Mouse (Mus musculus): ENCODE measurements around the gene H2afy. TPM values are rescaled to one million over a fixed set of nuclear protein-coding genes. Genes with fewer than 3 reads are reported as not detected.

Gene H2afy
- polyA plus RNA-seq, 1 experiment = 93.3 TPM

DNA sequence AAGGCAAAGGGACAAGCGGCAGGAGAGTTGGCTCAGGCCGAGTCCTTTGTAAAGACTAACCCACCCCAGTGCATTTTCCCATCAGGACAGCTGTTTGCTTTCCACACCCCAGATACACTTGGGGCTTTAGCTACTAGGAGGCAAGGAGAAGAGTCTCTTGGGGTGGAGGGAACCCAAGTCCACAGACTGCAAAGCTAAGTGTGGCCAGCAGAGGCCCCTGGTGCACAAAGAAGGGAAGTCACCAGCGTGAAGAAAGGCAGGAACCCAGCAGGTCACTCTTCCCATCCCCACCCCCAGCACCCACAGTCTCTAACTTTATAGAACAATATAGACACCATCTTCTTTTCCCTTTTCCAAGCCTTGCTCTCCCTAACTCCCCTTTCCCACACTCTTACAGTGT lies 9.4 kb upstream of the H2afy start:
- H3K4me1 ChIP-seq (ENCODE audit: control insufficient read depth, insufficient read depth, insufficient read length, low read length) = peaks cover 2% of the 10 kb centered on the region; the same call in 1 of the 2 replicates
- H3K27ac ChIP-seq (ENCODE audit: insufficient read depth, low read depth, low read length) = no peak overlapping the region
- H3K36me3 ChIP-seq (ENCODE audit: control insufficient read depth, insufficient read depth, low read length) = no peaks in the 10 kb centered on the region
- no peak overlapping the region for H3K4me3 ChIP-seq (ENCODE audit: low read depth, low read length)
- 49% methylated on average over 3 of the region's 3 CpGs for WGBS
- TF ChIP-seq CTCF (IDR thresholded peaks at IDR 0.05; ENCODE audit: extremely low read depth, insufficient read length, insufficient replicate concordance, low read depth, low read length) = peak; percentile 49; the same call in 1 of the 2 replicates
- TF ChIP-seq POLR2A (IDR thresholded peaks at IDR 0.05; ENCODE audit: low read depth, low read length) = no peak
- H3K27me3 ChIP-seq (ENCODE audit: control insufficient read depth, insufficient read depth, low read length) = no peaks in the 10 kb centered on the region

GRCm38 (mm10) chr13:56144021-56144420 lies 7.9 kb upstream of the H2afy start:
- WGBS = 78% methylated on average over 2 of the region's 2 CpGs
- no peak overlapping the region for H3K4me3 ChIP-seq (ENCODE audit: low read depth, low read length)
- H3K27ac ChIP-seq (ENCODE audit: insufficient read depth, low read depth, low read length) = no peak overlapping the region
- TF ChIP-seq CTCF (IDR thresholded peaks at IDR 0.05; ENCODE audit: extremely low read depth, insufficient read length, insufficient replicate concordance, low read depth, low read length) (no peak), POLR2A (IDR thresholded peaks at IDR 0.05; ENCODE audit: low read depth, low read length) (no peak)
- no peaks in the 10 kb centered on the region; the same call in 1 of the 2 replicates for H3K4me1 ChIP-seq (ENCODE audit: control insufficient read depth, insufficient read depth, insufficient read length, low read length)
- H3K36me3 ChIP-seq (ENCODE audit: control insufficient read depth, insufficient read depth, low read length) = no peaks in the 10 kb centered on the region
- no peaks in the 10 kb centered on the region for H3K27me3 ChIP-seq (ENCODE audit: control insufficient read depth, insufficient read depth, low read length)

GRCm38 (mm10) chr13:56143151-56143513 lies 7.0 kb upstream of the H2afy start:
- H3K4me3 ChIP-seq (ENCODE audit: low read depth, low read length) = no peak overlapping the region
- no peaks in the 10 kb centered on the region for H3K27me3 ChIP-seq (ENCODE audit: control insufficient read depth, insufficient read depth, low read length)
- H3K36me3 ChIP-seq (ENCODE audit: control insufficient read depth, insufficient read depth, low read length) = no peaks in the 10 kb centered on the region
- no peaks in the 10 kb centered on the region; the same call in 1 of the 2 replicates for H3K4me1 ChIP-seq (ENCODE audit: control insufficient read depth, insufficient read depth, insufficient read length, low read length)
- WGBS = 54% methylated on average over 7 of the region's 7 CpGs
- TF ChIP-seq CTCF (IDR thresholded peaks at IDR 0.05; ENCODE audit: extremely low read depth, insufficient read length, insufficient replicate concordance, low read depth, low read length) (no peak), POLR2A (IDR thresholded peaks at IDR 0.05; ENCODE audit: low read depth, low read length) (no peak)
- no peak overlapping the region for H3K27ac ChIP-seq (ENCODE audit: insufficient read depth, low read depth, low read length)

DNA sequence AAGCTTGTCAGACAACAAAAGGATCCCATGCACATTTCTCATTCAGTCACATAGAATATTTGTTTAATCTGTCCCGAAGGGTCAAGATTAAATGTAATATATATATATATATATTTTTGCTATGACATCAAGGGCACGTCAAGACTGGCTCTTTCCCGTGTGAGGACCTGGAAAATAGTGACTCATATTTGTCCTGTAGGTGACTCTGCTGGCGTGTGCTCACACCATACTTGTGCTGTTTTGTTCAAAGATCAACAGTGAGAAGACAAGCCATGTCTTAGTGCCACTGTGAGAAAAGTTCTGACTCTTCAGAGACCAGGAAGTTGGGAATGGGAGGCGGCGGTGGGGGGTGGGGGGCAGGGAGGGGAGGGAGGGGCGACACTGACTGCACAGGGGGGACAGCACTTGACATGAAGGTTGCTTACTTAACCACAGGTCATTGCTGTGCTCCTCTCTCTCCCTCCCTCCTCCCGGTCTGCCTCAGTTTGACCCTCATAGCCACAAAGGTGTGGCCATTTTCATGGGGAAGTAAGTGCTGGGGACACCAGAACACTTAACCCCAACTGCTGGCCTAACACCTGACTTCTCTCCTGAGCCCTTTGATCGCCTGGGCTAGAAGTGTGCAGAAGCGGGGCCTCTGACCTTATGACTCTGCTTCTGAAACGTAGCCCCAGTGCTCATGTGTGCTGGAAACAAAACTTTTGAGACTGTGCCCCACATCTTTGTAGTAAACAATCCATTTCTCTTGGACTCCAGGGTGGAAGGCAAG lies 6.4 kb upstream of the H2afy start:
- no peaks in the 10 kb centered on the region; the same call in 1 of the 2 replicates for H3K4me1 ChIP-seq (ENCODE audit: control insufficient read depth, insufficient read depth, insufficient read length, low read length)
- no peaks in the 10 kb centered on the region for H3K36me3 ChIP-seq (ENCODE audit: control insufficient read depth, insufficient read depth, low read length)
- WGBS = 42% methylated on average over 11 of the region's 11 CpGs
- no peak overlapping the region for H3K4me3 ChIP-seq (ENCODE audit: low read depth, low read length)
- H3K27ac ChIP-seq (ENCODE audit: insufficient read depth, low read depth, low read length) = no peak overlapping the region
- H3K27me3 ChIP-seq (ENCODE audit: control insufficient read depth, insufficient read depth, low read length) = no peaks in the 10 kb centered on the region
- TF ChIP-seq CTCF (IDR thresholded peaks at IDR 0.05; ENCODE audit: extremely low read depth, insufficient read length, insufficient replicate concordance, low read depth, low read length) (no peak), POLR2A (IDR thresholded peaks at IDR 0.05; ENCODE audit: low read depth, low read length) (no peak)

DNA sequence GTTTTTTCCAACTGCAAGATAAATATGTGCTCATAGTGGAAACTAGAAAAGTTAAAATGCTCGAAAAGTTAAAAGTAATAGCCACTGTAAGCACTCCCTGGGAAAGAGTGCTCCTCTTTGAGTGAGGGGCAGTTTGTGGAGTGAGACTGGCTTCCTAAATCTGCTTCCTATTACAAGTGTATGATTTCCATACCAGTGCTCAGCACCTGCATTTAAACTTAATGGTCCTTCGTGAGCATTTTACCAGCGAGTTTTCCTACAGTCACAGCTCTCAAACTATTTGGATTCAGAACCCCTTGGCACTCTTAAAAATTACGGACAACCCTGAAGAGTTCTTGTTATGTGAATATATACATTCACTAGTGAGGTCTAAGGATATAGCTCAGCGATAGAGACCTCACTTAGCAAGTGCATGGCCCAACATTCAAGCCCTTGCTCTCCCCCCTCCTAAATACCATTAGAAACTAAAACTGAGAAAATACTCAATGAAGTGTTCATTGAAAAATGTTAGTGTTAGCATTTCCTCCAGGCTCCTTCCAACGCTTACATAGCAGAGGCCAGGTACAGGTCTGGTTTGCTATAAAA lies 3.1 kb upstream of the H2afy start:
- peaks cover 3% of the 10 kb centered on the region; the same call in 1 of the 2 replicates for H3K4me1 ChIP-seq (ENCODE audit: control insufficient read depth, insufficient read depth, insufficient read length, low read length)
- TF ChIP-seq POLR2A (IDR thresholded peaks at IDR 0.05; ENCODE audit: low read depth, low read length) (no peak), CTCF (IDR thresholded peaks at IDR 0.05; ENCODE audit: extremely low read depth, insufficient read length, insufficient replicate concordance, low read depth, low read length) (no peak)
- WGBS = 69% methylated on average over 6 of the region's 6 CpGs
- no peak overlapping the region for H3K27ac ChIP-seq (ENCODE audit: insufficient read depth, low read depth, low read length)
- no peaks in the 10 kb centered on the region for H3K36me3 ChIP-seq (ENCODE audit: control insufficient read depth, insufficient read depth, low read length)
- H3K4me3 ChIP-seq (ENCODE audit: low read depth, low read length) = no peak overlapping the region
- H3K27me3 ChIP-seq (ENCODE audit: control insufficient read depth, insufficient read depth, low read length) = no peaks in the 10 kb centered on the region

- Histone ChIP-seq H3K27me3 (ENCODE audit: control insufficient read depth, insufficient read depth, low read length) (no peaks in the 10 kb centered on the region), H3K4me3 (ENCODE audit: low read depth, low read length) (peak overlapping the region; percentile 95), H3K4me1 (ENCODE audit: control insufficient read depth, insufficient read depth, insufficient read length, low read length) (peaks cover 14% of the 10 kb centered on the region), H3K27ac (ENCODE audit: insufficient read depth, low read depth, low read length) (peak overlapping the region; percentile 67), H3K36me3 (ENCODE audit: control insufficient read depth, insufficient read depth, low read length) (no peaks in the 10 kb centered on the region)
- TF ChIP-seq POLR2A (IDR thresholded peaks at IDR 0.05; ENCODE audit: low read depth, low read length) = no peak; the same call in none of the 2 replicates
- no peak for TF ChIP-seq CTCF (IDR thresholded peaks at IDR 0.05; ENCODE audit: extremely low read depth, insufficient read length, insufficient replicate concordance, low read depth, low read length)
- WGBS = 1% methylated on average over 87 of the region's 89 CpGs
Observed at GRCm38 (mm10) chr13:56135231-56136052, 719 bp downstream of the H2afy start.

Measured in small intestine, adult 2 months (tissue).